Mouse (Mus musculus): ENCODE measurements around the gene Rad51b. TPM values are rescaled to one million over a fixed set of nuclear protein-coding genes. Genes with fewer than 3 reads are reported as not detected.
A peak's percentile ranks its signal among the peaks of the same experiment; 100 is the strongest.

The Rad51b gene
- polyA plus RNA-seq, 1 experiment from 2014 or later = 4.9 TPM

GRCm38 (mm10) chr12:79808426-79809398 is 511.6 kb downstream of the Rad51b start:
- DNase-seq (ENCODE audit: low spot score) = no peak
- Histone ChIP-seq H3K4me3 (ENCODE audit: low read depth, low read length) (no peak overlapping the region), H3K9me3 (replicated peaks; ENCODE audit: control insufficient read depth, low read length) (no peaks in the 10 kb centered on the region), H3K27ac (replicated peaks; ENCODE audit: low read depth, low read length) (0 out of 2 replicates have a peak overlapping the region, but pooled peaks have one; percentile 6), H3K4me2 (ENCODE audit: low read depth, low read length) (no peak overlapping the region), H3K4me1 (ENCODE audit: control insufficient read depth, insufficient read depth, low read length) (peaks cover 12% of the 10 kb centered on the region), H3K36me3 (replicated peaks; ENCODE audit: control insufficient read depth, insufficient read depth, low read depth, low read length) (no peaks in the 10 kb centered on the region), H3K9ac (replicated peaks; ENCODE audit: low read length) (no peak overlapping the region), H3K27me3 (ENCODE audit: control insufficient read depth, insufficient read depth, low read length) (no peaks in the 10 kb centered on the region)
- WGBS = 74% methylated on average over 18 of the region's 18 CpGs
- no peak for ATAC-seq (replicated peaks; ENCODE audit: insufficient number of reproducible peaks, low FRiP score, low TSS enrichment, low read depth)

- no peaks in the 10 kb centered on the region for H3K9me3 ChIP-seq (replicated peaks; ENCODE audit: control insufficient read depth, low read length)
- 93% methylated on average over 5 of the region's 5 CpGs for WGBS
- H3K4me3 ChIP-seq (ENCODE audit: low read depth, low read length) = no peak overlapping the region
- H3K27me3 ChIP-seq (ENCODE audit: control insufficient read depth, insufficient read depth, low read length) = no peaks in the 10 kb centered on the region
- DNase-seq (ENCODE audit: low spot score) (no peak), ATAC-seq (replicated peaks; ENCODE audit: insufficient number of reproducible peaks, low FRiP score, low TSS enrichment, low read depth) (no peak)
- H3K36me3 ChIP-seq (replicated peaks; ENCODE audit: control insufficient read depth, insufficient read depth, low read depth, low read length) = no peaks in the 10 kb centered on the region
- H3K4me2 ChIP-seq (ENCODE audit: low read depth, low read length) = no peak overlapping the region
- peaks cover 9% of the 10 kb centered on the region for H3K4me1 ChIP-seq (ENCODE audit: control insufficient read depth, insufficient read depth, low read length)
- H3K9ac ChIP-seq (replicated peaks; ENCODE audit: low read length) = no peak overlapping the region
- no peak overlapping the region for H3K27ac ChIP-seq (replicated peaks; ENCODE audit: low read depth, low read length)
These were observed 512.4 kb downstream of the Rad51b start for GRCm38 (mm10) chr12:79809518-79809917.

GRCm38 (mm10) chr12:79812422-79812821 is 515.3 kb downstream of the Rad51b start:
- 47% methylated on average over 8 of the region's 8 CpGs for WGBS
- H3K4me1 ChIP-seq (ENCODE audit: control insufficient read depth, insufficient read depth, low read length) = 0 out of 2 replicates have a peak, but pooled peaks cover 2% of the 10 kb centered on the region

DNA sequence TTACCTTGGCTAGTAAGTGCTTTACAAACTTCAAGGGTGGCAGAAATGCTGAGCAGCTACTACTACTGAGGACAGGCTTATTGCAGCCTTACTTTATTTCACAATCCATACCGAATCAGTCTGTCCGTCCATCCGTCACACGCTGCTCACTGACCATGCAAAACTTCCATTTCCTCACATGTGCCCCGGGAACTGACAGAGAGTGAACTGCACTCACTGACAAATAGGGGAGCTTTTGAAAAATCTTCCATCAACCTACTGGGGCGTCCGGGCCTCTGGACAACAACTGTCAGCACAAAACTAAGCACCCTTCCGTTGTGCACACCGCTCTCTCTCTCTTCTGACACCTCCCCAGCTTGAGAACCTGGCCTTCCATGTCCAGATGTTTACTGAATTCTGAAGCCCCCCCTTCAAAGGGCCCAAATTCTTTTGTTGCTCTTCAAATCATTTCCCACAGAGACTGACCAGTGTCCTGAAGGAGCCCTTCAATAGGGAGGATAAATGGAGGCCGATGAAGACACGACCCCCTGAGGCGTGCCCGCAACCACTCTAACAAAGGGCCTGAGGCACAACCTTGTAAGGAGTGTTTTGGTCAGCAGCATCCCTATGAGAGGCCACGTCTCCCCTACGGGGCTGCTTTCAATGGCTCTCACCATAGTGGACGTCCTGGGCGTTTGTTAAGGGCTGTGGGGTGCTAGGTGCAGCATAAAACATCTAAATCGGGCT is 515.9 kb downstream of the Rad51b start:
- Histone ChIP-seq H3K4me1 (ENCODE audit: control insufficient read depth, insufficient read depth, low read length) (0 out of 2 replicates have a peak, but pooled peaks cover 2% of the 10 kb centered on the region), H3K27ac (replicated peaks; ENCODE audit: low read depth, low read length) (0 out of 2 replicates have a peak overlapping the region, but pooled peaks have one; percentile 8), H3K4me2 (ENCODE audit: low read depth, low read length) (no peak overlapping the region), H3K9ac (replicated peaks; ENCODE audit: low read length) (no peak overlapping the region; the same call in 1 of the 2 replicates), H3K27me3 (ENCODE audit: control insufficient read depth, insufficient read depth, low read length) (no peaks in the 10 kb centered on the region), H3K9me3 (replicated peaks; ENCODE audit: control insufficient read depth, low read length) (no peaks in the 10 kb centered on the region), H3K36me3 (replicated peaks; ENCODE audit: control insufficient read depth, insufficient read depth, low read depth, low read length) (no peaks in the 10 kb centered on the region), H3K4me3 (ENCODE audit: low read depth, low read length) (no peak overlapping the region)
- DNase-seq (ENCODE audit: low spot score) (peak; percentile 45), ATAC-seq (replicated peaks; ENCODE audit: insufficient number of reproducible peaks, low FRiP score, low TSS enrichment, low read depth) (peak; percentile 72; the same call in 1 of the 2 replicates)
- WGBS = 51% methylated on average over 18 of the region's 18 CpGs

More at GRCm38 (mm10) chr12:79812422-79812821, 515.3 kb downstream of the Rad51b start:
- H3K9ac ChIP-seq (replicated peaks; ENCODE audit: low read length) = no peak overlapping the region
- no peaks in the 10 kb centered on the region for H3K36me3 ChIP-seq (replicated peaks; ENCODE audit: control insufficient read depth, insufficient read depth, low read depth, low read length)
- DNase-seq (ENCODE audit: low spot score) (peak; percentile 58), ATAC-seq (replicated peaks; ENCODE audit: insufficient number of reproducible peaks, low FRiP score, low TSS enrichment, low read depth) (no peak)
- no peaks in the 10 kb centered on the region for H3K27me3 ChIP-seq (ENCODE audit: control insufficient read depth, insufficient read depth, low read length)
- no peak overlapping the region for H3K27ac ChIP-seq (replicated peaks; ENCODE audit: low read depth, low read length)
- H3K9me3 ChIP-seq (replicated peaks; ENCODE audit: control insufficient read depth, low read length) = no peaks in the 10 kb centered on the region
- H3K4me3 ChIP-seq (ENCODE audit: low read depth, low read length) = no peak overlapping the region
- no peak overlapping the region for H3K4me2 ChIP-seq (ENCODE audit: low read depth, low read length)

- Histone ChIP-seq H3K27ac (replicated peaks; ENCODE audit: low read depth, low read length) (0 out of 2 replicates have a peak overlapping the region, but pooled peaks have one; percentile 8), H3K4me3 (ENCODE audit: low read depth, low read length) (no peak overlapping the region), H3K9ac (replicated peaks; ENCODE audit: low read length) (no peak overlapping the region; the same call in 1 of the 2 replicates), H3K4me2 (ENCODE audit: low read depth, low read length) (no peak overlapping the region), H3K9me3 (replicated peaks; ENCODE audit: control insufficient read depth, low read length) (no peaks in the 10 kb centered on the region), H3K4me1 (ENCODE audit: control insufficient read depth, insufficient read depth, low read length) (0 out of 2 replicates have a peak, but pooled peaks cover 2% of the 10 kb centered on the region), H3K36me3 (replicated peaks; ENCODE audit: control insufficient read depth, insufficient read depth, low read depth, low read length) (no peaks in the 10 kb centered on the region), H3K27me3 (ENCODE audit: control insufficient read depth, insufficient read depth, low read length) (no peaks in the 10 kb centered on the region)
- ATAC-seq (replicated peaks; ENCODE audit: insufficient number of reproducible peaks, low FRiP score, low TSS enrichment, low read depth) (0 out of 2 replicates have a peak, but pooled peaks have one; percentile 27), DNase-seq (ENCODE audit: low spot score) (peak; percentile 39)
- 43% methylated on average over 8 of the region's 8 CpGs for WGBS
These were observed 516.7 kb downstream of the Rad51b start for GRCm38 (mm10) chr12:79813566-79814305.

DNA sequence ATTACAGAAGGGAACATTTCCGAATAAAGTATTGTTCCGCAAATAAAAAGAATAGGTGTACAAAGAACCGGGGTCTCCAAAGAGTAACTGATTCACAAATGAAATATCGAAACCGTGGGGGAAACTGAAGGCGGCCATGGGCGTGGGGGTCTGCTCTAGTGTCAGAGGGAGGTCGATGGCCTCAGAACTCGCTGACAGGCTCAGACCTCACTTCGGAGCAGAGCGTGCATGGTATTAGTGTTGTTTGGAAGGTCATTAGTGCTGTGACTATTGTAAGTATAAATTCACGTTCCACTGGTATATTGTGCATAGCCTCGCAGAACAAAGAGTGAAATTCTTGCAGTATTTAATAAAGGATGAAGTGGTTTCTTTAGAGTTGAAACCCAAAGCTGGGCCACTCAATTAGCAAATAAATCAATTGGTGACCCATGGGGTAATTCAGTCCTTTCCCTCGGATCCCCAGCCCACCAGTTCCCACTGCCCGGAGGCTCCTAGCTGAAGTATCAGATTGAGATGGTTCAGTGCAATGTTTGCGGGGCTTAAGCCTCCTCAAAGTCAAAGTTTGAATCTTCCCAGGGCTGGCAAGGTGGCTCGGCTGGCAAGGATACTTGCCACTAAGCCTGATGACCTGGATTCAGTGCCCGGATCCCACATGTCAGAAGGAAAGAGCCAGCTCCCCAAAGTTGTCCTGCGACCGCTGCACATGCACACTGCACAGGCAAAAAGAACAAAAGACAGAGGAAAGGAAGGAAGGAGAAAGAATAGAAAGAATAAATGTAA is 517.4 kb downstream of the Rad51b start:
- Histone ChIP-seq H3K36me3 (replicated peaks; ENCODE audit: control insufficient read depth, insufficient read depth, low read depth, low read length) (no peaks in the 10 kb centered on the region), H3K4me2 (ENCODE audit: low read depth, low read length) (no peak overlapping the region), H3K4me1 (ENCODE audit: control insufficient read depth, insufficient read depth, low read length) (0 out of 2 replicates have a peak, but pooled peaks cover 2% of the 10 kb centered on the region), H3K9me3 (replicated peaks; ENCODE audit: control insufficient read depth, low read length) (no peaks in the 10 kb centered on the region), H3K9ac (replicated peaks; ENCODE audit: low read length) (no peak overlapping the region; the same call in 1 of the 2 replicates), H3K27me3 (ENCODE audit: control insufficient read depth, insufficient read depth, low read length) (no peaks in the 10 kb centered on the region), H3K27ac (replicated peaks; ENCODE audit: low read depth, low read length) (no peak overlapping the region), H3K4me3 (ENCODE audit: low read depth, low read length) (no peak overlapping the region)
- ATAC-seq (replicated peaks; ENCODE audit: insufficient number of reproducible peaks, low FRiP score, low TSS enrichment, low read depth) (peak; percentile 71), DNase-seq (ENCODE audit: low spot score) (no peak)
- WGBS = 54% methylated on average over 20 of the region's 20 CpGs

GRCm38 (mm10) chr12:79816241-79816640 is 519.2 kb downstream of the Rad51b start:
- 81% methylated on average over 4 of the region's 4 CpGs for WGBS
- H3K4me2 ChIP-seq (ENCODE audit: low read depth, low read length) = no peak overlapping the region
- DNase-seq (ENCODE audit: low spot score) = no peak
- H3K27ac ChIP-seq (replicated peaks; ENCODE audit: low read depth, low read length) = no peak overlapping the region
- H3K4me1 ChIP-seq (ENCODE audit: control insufficient read depth, insufficient read depth, low read length) = 0 out of 2 replicates have a peak, but pooled peaks cover 2% of the 10 kb centered on the region
- no peak for ATAC-seq (replicated peaks; ENCODE audit: insufficient number of reproducible peaks, low FRiP score, low TSS enrichment, low read depth)
- no peaks in the 10 kb centered on the region for H3K27me3 ChIP-seq (ENCODE audit: control insufficient read depth, insufficient read depth, low read length)
- H3K36me3 ChIP-seq (replicated peaks; ENCODE audit: control insufficient read depth, insufficient read depth, low read depth, low read length) = no peaks in the 10 kb centered on the region
- no peak overlapping the region for H3K9ac ChIP-seq (replicated peaks; ENCODE audit: low read length)
- no peak overlapping the region for H3K4me3 ChIP-seq (ENCODE audit: low read depth, low read length)
- no peaks in the 10 kb centered on the region for H3K9me3 ChIP-seq (replicated peaks; ENCODE audit: control insufficient read depth, low read length)

Measured in embryonic facial prominence, embryonic 11.5 days (tissue).